Mouse (Mus musculus): ENCODE results near the gene Zmym3. TPM values are rescaled to one million over a fixed set of nuclear protein-coding genes. Genes with fewer than 3 reads are reported as not detected.
"Not testable (repeated sequence)": the region's sequence is repeated elsewhere in the genome, so short reads cannot be mapped to it uniquely, and the experiment has no call there.

The Zmym3 gene
- polyA plus RNA-seq, 1 experiment from 2014 or later = 85.6 TPM

DNA sequence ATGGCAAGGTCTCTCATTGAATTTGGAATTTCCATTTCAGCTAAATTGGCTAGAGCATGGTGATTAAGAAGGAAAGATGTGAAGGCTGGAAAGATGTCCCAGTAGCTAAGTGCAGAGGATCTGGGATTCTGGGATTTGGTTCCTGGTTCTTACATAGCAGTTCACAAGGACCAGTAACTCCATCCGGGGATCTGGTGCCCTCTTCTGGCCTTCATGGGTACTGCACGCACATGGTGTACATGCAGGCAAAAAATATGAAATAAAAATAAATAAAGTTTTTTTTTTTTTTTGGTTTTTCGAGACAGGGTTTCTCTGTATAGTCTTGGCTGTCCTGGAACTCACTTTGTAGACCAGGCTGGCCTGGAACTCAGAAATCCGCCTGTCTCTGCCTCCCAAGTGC, 61.7 kb downstream of the Zmym3 start:
- H3K9me3 ChIP-seq; H3K27me3 ChIP-seq; H3K4me3 ChIP-seq; ATAC-seq (ENCODE audit: low FRiP score, low read depth); H3K36me3 ChIP-seq; H3K27ac ChIP-seq (replicated peaks); H3K9ac ChIP-seq; H3K4me2 ChIP-seq; H3K4me1 ChIP-seq (replicated peaks): not testable (repeated sequence)
- 66% methylated on average over 4 of the region's 4 CpGs for WGBS

Other genes with a start within 250 kb of the Zmym3 start
- gene Snx12, start 198.3 kb downstream of the Zmym3 start, polyA plus RNA-seq (2015; fragmentation: Nextera tagmentation; extraction: Ambion mirVana) = 45.6 and 47.6 TPM in 2 replicates
- gene Foxo4, start 166.3 kb downstream of the Zmym3 start, polyA plus RNA-seq (2015; fragmentation: Nextera tagmentation; extraction: Ambion mirVana) = 0.85 and 1.0 TPM in 2 replicates
- gene Gm614, start 156.9 kb downstream of the Zmym3 start, polyA plus RNA-seq (2015; fragmentation: Nextera tagmentation; extraction: Ambion mirVana) = 0.21 TPM in 1 of 2 replicates, not detected in the other
- gene Il2rg, start 152.6 kb downstream of the Zmym3 start, polyA plus RNA-seq (2015; fragmentation: Nextera tagmentation; extraction: Ambion mirVana) = 6.4 TPM in 2 replicates
- not detected in 2 replicates for gene Gm20489, start 151.8 kb downstream of the Zmym3 start, polyA plus RNA-seq (2015; fragmentation: Nextera tagmentation; extraction: Ambion mirVana)
- 26.4 and 26.9 TPM in 2 replicates for gene Med12, start 146.8 kb downstream of the Zmym3 start, polyA plus RNA-seq (2015; fragmentation: Nextera tagmentation; extraction: Ambion mirVana)
- gene Nlgn3, start 121.7 kb downstream of the Zmym3 start, polyA plus RNA-seq (2015; fragmentation: Nextera tagmentation; extraction: Ambion mirVana) = 73.2 and 87.8 TPM in 2 replicates
- 1.7 and 1.9 TPM in 2 replicates for gene Gjb1, start 44.5 kb downstream of the Zmym3 start, polyA plus RNA-seq (2015; fragmentation: Nextera tagmentation; extraction: Ambion mirVana)
- gene Nono, start 8.5 kb upstream of the Zmym3 start, polyA plus RNA-seq (2015; fragmentation: Nextera tagmentation; extraction: Ambion mirVana) = 298 and 299 TPM in 2 replicates
- 1.1 and 2.0 TPM in 2 replicates for gene Itgb1bp2, start 28.2 kb upstream of the Zmym3 start, polyA plus RNA-seq (2015; fragmentation: Nextera tagmentation; extraction: Ambion mirVana)
- gene Taf1, start 111.9 kb upstream of the Zmym3 start, polyA plus RNA-seq (2015; fragmentation: Nextera tagmentation; extraction: Ambion mirVana) = 13.5 and 15.0 TPM in 2 replicates
- 181 TPM in 2 replicates for gene Ogt, start 219.2 kb upstream of the Zmym3 start, polyA plus RNA-seq (2015; fragmentation: Nextera tagmentation; extraction: Ambion mirVana)